Mouse (Mus musculus) naive thymus-derived CD4-positive, alpha-beta T cell, adult 2 months (primary cell): ENCODE data around the gene Pus7l.
A peak's percentile ranks its signal among the peaks of the same experiment; 100 is the strongest.

ENCODE experiments used
- DNase-seq: peaks from one replicate; pipeline ENCODE4 v3.0.0-alpha.2; 2011; ENCODE audit warnings: low read depth

Pus7l gene

GRCm38 (mm10) chr15:94543409-94544051 lies at the start of gene Pus7l, which contains the start of gene Irak4:
Gene Pus7l (minus strand): TSS chr15:94543547.
Gene Irak4 (plus strand): TSS chr15:94543643.
- DNase-seq, result peak; percentile 97

DNA sequence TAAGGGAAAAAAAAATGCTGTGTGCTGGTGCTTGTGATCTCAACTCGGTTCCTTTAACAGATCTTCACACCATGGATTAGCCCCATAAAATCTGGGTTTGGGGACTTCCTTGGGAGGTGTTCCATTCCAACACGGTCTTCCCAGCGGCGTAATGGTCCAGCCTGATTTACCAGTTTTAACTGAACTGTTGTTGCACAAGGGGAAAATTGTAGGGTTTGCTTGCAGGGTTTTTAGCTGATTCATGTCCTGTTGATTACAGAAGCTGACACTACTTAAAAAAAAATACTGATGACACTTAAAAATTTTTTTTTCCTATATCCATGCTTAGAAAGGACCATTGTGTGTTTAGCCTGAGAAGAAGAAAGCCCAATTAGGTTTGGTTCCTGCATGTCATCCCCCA lies 48.0 kb upstream of the Pus7l start:
- DNase-seq, result no peak

GRCm38 (mm10) chr15:94590083-94590482 lies 46.7 kb upstream of the Pus7l start:
- no peak for DNase-seq

DNA sequence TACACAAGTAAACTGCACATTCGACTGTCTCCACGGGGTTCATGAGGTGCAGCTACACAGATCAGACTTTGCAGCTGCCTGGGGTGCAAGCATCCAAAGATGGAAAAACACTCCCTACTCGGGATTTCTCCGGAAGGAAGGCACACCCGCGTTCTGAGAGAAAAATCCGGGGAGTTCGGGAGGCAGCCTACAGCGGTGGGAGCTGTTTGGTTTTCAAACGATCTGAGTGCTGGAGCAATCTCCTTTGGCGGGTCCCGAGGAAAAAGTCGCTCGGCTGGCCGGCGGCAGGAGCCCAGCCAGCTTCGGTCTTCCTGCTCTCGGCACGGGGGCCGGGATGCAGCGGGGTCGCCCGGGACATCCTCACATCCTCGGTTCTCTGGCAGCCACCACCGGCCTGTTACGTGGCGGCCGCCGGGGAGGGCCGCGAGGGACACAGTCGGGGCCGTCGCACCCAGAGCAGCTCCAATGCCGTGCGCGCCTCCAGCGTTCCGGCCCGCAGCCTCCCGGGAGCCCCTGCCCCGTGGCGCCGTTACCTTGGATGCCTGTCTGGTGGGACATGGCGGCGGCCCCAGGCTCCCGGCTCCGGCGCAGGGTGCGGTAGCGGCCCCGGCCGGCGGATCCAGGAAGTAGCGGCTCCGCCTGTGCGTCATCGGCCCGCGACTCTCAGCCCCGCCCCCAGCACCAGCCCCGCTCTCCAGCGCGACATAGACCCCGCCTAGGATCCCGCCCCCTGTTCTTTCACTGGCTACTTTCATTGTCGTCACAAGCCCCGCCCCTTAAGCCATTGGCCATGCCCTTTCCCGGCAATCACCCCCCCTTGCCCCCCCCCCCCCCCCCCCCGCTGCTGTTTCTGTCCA lies 46.1 kb upstream of the Pus7l start, which contains the start of gene Twf1:
Twf1 (minus strand) TSS at position 671 of the 857 bp plus-strand sequence.
- DNase-seq, result peak; percentile 99

DNA sequence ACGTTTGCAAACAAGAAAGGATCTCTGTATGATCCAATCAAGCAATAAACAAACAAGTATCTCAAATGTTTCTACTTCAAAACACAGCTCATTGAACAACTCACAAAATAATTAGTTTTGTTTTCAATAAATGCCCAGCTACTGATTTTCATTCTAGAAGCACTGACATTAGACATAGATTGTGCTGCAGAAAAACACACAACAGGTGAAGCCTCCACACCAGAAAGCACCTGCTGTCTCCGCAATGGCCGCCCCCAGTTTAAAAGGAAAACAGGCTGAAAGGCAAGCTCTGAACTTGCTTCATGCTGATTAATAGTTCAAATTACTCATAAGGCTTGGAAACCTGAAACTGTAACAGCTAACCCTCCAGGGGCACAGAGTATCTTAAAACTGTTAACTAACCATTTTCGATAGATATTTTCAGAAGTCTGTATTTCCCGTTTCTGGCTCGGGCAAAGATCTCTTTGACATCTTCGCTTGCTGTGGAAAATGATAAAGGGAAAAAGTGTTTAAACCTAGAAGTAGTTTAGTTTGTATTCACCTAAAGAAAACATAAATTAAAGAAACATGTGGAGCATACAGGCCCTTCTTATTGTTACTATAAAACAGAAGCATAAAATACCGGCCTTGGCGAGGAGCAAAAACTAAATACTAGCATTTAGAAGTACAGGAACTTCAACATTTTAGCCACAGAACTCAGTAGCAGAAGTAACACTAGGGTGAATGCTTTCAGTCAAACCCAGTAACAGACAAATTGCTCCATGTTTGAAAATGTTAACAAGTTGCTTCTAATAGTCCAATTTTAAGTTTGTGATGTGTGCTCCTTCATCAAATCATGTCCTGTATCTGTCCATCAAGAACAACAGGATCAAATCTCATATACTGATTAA lies 44.7 kb upstream of the Pus7l start:
- peak; percentile 18 for DNase-seq

GRCm38 (mm10) chr15:94584738-94585137 lies 41.4 kb upstream of the Pus7l start:
- DNase-seq, result peak; percentile 28

- no peak for DNase-seq
Observed at GRCm38 (mm10) chr15:94583153-94583552, 39.8 kb upstream of the Pus7l start.

DNA sequence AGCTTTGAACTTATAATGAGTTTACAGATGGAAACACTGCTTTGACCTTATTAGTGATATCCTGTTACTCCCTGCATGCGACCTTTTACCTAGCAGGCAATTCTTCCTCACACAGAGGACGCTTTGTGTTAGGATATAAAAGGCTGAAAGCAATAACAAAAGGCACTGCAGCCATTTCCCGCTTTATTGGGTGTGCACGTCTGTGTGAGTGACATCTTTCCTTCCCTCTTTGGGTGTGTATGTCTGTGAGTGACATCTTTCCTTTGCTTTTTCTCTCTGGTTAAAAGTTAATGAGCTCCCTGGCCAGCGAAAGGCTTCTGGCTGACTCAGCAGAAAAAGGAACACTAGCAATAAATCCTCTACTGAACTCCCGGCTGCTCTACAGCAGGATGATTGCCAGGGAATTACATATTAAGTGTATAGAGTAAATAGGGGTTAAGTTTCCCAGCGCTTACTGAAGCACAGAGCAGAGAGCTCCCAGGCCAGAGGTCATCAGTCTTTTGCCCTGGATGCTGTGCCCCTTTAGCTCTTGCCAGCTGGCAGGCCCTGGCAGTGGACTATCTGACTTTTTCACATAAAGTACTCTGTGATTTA lies 38.8 kb upstream of the Pus7l start:
- DNase-seq, result no peak

- no peak for DNase-seq
Observed at GRCm38 (mm10) chr15:94574566-94575268, 31.4 kb upstream of the Pus7l start.

GRCm38 (mm10) chr15:94572746-94573145 lies 29.4 kb upstream of the Pus7l start:
- no peak for DNase-seq

GRCm38 (mm10) chr15:94571501-94571900 lies 28.2 kb upstream of the Pus7l start:
- DNase-seq, result no peak

- no peak for DNase-seq
Observed at GRCm38 (mm10) chr15:94568496-94569182, 25.3 kb upstream of the Pus7l start.

DNA sequence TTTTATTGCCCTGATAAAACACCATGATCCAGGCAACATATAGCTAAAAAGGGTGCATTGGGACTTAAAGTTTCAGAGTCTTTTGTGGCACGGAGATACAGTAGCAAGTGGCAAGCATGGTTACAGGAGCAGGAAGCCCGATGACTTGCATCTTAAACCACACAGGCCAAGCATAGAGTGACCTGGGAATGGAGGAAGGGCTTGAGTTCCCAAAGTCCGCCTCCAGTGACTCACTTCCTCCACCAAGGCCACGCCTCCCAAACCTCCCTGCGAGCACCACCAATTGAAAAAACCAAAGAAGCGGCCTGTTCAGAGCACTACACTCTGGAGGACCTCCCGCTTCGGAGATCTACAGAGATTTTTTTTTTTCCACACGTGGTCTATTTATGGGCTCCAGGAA lies 22.5 kb upstream of the Pus7l start:
- DNase-seq, result peak; percentile 69

- peak; percentile 62 for DNase-seq
Observed at GRCm38 (mm10) chr15:94564909-94565308, 21.6 kb upstream of the Pus7l start.

DNA sequence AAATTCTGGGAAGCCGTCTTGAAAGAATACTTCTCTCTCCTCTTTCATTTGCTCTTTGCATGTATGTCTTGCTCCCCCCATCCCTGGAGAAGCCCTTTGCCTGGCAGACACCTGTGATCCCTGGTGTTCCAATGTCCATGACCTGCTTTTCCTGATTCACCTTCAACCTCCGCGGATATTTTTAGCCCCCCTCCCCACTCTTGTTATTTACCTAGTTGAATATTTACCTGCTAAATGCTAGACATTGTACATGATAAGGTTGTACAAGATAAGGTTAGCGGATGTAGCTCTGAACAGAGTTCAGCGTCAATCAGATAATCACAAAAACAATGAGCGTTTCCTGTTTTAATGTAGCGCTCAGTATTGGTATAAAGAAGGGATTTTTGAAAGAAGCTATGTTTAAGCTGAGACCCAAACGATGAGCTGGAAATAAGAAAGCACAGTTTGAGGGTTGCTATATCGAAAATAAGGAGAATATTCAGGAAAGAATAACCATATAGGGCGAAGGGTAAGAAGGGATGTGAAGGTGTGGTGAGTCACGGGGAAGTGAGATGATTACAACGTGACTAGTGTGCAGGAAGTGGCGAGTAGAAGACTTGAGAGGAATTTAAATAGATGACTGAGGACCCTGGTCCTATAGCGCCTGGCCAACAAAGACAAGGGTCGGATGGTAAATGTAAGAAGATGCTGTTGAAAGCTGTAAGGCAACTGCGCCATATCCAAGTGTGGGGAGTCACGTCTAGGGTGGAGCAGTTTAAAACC lies 15.7 kb upstream of the Pus7l start:
- DNase-seq, result no peak

DNA sequence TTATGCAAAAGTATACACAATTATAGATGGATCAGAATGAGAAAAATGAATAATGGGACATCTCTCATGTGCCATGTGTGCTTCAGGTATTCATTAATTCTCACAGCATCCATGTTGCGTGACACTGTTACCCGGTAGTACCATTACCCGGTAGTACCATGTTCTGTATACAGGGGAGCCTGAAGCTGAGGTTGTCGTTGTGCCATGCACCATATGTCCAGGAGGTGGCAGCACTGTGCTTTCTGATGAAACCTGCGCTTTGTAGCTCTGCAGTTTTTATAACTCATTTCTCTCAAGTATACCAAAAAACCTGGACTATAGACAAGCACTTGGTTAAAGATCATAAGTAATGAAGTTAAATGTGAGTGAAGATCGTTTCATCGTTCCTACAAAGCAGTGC lies 14.1 kb upstream of the Pus7l start:
- peak; percentile 94 for DNase-seq

GRCm38 (mm10) chr15:94553536-94553935 lies 10.2 kb upstream of the Pus7l start:
- DNase-seq, result no peak

DNA sequence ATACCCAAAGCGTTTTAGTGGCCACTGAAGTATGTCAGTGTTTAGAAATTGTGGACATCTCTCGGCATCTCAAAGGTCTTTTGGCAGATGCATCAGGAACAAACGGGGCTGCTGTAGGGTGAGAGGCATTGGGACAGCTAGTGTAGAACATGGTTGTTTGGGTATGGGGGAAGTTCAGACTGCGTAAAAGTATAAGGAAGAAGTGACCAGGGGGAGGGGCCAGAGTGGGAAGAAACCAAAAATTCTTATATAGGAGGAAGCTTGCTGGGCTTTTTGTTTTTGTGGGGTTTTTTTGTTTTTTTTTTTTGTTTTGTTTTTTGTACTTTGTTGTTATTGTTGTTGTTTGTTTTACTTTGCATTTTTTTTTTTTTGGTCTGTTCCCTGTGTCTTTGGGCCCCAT lies 1.5 kb upstream of the Pus7l start:
- no peak for DNase-seq

- no peak for DNase-seq
Observed at GRCm38 (mm10) chr15:94544052-94544636, 797 bp upstream of the Pus7l start.
